Mouse (Mus musculus) forebrain, postnatal 0 days (tissue): ENCODE results near the gene Tet1. TPM values are rescaled to one million over a fixed set of nuclear protein-coding genes. Genes with fewer than 3 reads are reported as not detected.

Experiments used
- ATAC-seq: fragments of 200-750 bp; cut with Nextera tagmentation; 2 replicates; pipeline ENCODE4 v1.8.0; 2017; ENCODE audit warnings: mild to moderate bottlenecking, moderate library complexity
- DNase-seq: peaks from one replicate; pipeline ENCODE4 v3.0.0-alpha.2; 2015
- H3K27ac ChIP-seq: fragments of 300-500 bp; sonication (generic); 2 replicates; pipeline ENCODE4 v1.5.1; 2014; ENCODE audit warnings: low read depth, mild to moderate bottlenecking, antibody characterized with exemption, low read length, moderate library complexity, mixed read lengths
- H3K27me3 ChIP-seq: fragments of 300-500 bp; sonication (generic); 2 replicates; pipeline ENCODE4 v1.6.1; 2014; ENCODE audit warnings: mild to moderate bottlenecking, low read length, mixed read lengths; ENCODE audit not compliant: insufficient read depth
- H3K36me3 ChIP-seq: fragments of 300-500 bp; sonication (generic); 2 replicates; pipeline ENCODE4 v1.6.1; 2014; ENCODE audit warnings: mild to moderate bottlenecking, moderate library complexity; ENCODE audit not compliant: insufficient read depth
- H3K4me1 ChIP-seq: fragments of 300-500 bp; sonication (generic); 2 replicates; pipeline ENCODE4 v1.6.1; 2014; ENCODE audit warnings: antibody characterized with exemption; ENCODE audit not compliant: insufficient read depth
- H3K4me2 ChIP-seq: fragments of 300-500 bp; sonication (generic); 2 replicates; pipeline ENCODE4 v1.6.1; 2014; ENCODE audit warnings: low read depth, mild to moderate bottlenecking, moderate library complexity
- H3K4me3 ChIP-seq: fragments of 300-500 bp; sonication (generic); 2 replicates; pipeline ENCODE4 v1.5.1; 2014; ENCODE audit warnings: low read depth, low read length, mixed read lengths
- H3K9ac ChIP-seq: fragments of 300-500 bp; sonication (generic); 2 replicates; pipeline ENCODE4 v1.6.1; 2014; ENCODE audit warnings: mild to moderate bottlenecking
- H3K9me3 ChIP-seq: fragments of 300-500 bp; sonication (generic); 2 replicates; pipeline ENCODE4 v1.6.1; 2016; ENCODE audit warnings: low read length
- CTCF ChIP-seq: sonication (generic); IDR thresholded peaks from 2 replicates; pipeline ENCODE4 v1.5.1; 2016; ENCODE audit warnings: antibody characterized with exemption, control low read depth, low read depth
- WGBS: fragments of 180-500 bp; shearing (Covaris S2); extraction: QIAGEN DNeasy Blood & Tissue Kit; methylation state at CpG from one replicate; pipeline ENCODE4 v1.1.7; 2014; 5-methylcytosine and 5-hydroxymethylcytosine counted together
- polyA plus RNA-seq: library from polyadenylated mRNA; unstranded; fragments of >200 nt; fragmentation: Nextera tagmentation; extraction: Ambion mirVana; gene quantifications from 2 replicates; pipeline ENCODE4 v1.2.1, GENCODE M21; 2015
- total RNA-seq: library from RNA; depleted of rRNA; stranded (reverse); fragments of >200 nt; gene quantifications from 2 replicates; pipeline ENCODE4 v1.2.3, GENCODE M21; 2014

Gene Tet1
- total and polyA plus RNA-seq, 2 experiments from 2014 or later, result 32.1 to 32.7 TPM

DNA sequence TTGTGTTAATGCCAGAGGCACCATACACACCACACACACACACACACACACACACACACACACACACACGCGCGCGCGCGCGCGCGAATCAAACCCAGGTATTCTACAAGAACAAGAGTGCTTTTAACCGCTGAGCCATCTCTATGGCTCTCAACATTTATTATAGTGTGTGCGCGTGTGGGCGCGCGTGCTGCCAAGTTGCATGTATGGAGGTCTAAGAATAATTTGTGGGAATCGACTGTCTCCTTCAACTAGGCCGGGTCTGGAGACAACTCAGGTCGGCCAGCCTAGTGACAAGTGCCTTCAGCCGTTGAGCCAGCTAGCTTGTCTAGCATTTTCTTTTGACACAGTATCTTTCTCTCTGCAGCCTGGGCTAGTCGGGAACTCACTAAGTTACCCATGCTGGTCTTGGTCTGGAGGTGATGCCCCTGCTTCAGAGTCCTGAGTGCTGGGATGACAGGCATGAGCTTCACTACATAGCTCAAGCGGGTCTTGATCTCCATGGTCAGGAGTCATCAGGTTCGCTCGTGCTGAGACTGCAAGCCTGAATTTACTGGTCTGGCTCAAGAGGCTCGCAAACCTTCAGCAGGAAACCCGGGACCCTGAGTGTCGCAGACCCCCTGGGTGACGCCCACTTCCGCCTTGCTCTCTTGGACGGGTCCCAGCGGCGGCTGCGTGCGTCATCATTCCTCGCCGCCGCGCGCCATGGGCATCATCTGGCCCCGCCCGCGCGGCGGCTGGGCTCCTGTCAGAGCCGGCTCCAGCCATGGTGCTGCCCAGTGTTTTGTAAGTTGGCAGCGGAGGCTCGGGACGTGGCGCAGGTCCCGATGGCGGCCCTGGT lies 11.3 kb upstream of the Tet1 start, which contains the start of gene Slc25a16:
TSS of gene Slc25a16 (plus strand) at position 709 of the 841 bp plus-strand sequence.
- no peaks in the 10 kb centered on the region for H3K36me3 ChIP-seq
- ATAC-seq (peak; percentile 96), DNase-seq (peak; percentile 97)
- H3K4me3 ChIP-seq, result peak within 1 kb of the TSS; percentile 98
- H3K27me3 ChIP-seq, result no peaks in the 10 kb centered on the region
- no peaks in the 10 kb centered on the region for H3K9me3 ChIP-seq
- TF ChIP-seq CTCF, result no peak
- peak within 1 kb of the TSS; percentile 83 for H3K9ac ChIP-seq
- H3K4me2 ChIP-seq, result peak within 1 kb of the TSS; percentile 78
- H3K4me1 ChIP-seq, result 0 out of 2 replicates have a peak, but pooled peaks cover 9% of the 10 kb centered on the region
- H3K27ac ChIP-seq, result peak within 1 kb of the TSS; percentile 89
- WGBS, result 5% methylated on average over 50 of the region's 50 CpGs

DNA sequence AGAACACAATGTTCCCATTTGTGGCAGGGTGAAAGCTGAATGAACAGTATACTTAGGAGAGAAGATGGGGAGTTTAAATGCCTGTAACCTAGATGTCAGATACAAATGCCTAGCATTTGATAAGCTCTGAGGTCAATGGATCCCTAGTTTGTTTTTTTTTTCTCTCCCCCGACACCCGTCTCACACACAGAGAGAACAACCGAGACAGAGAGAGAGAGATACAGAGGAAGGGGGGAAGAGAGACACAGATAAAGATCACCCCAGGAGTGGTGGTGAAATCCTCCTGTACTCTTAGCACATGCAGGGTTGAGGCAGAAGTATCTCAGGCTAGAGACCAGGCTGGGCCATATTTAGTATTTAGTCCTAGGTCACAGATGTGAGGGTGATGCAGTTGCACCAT lies 10.2 kb upstream of the Tet1 start:
- Histone ChIP-seq H3K27ac (no peak overlapping the region), H3K4me2 (no peak overlapping the region), H3K9me3 (no peaks in the 10 kb centered on the region), H3K27me3 (no peaks in the 10 kb centered on the region), H3K4me1 (0 out of 2 replicates have a peak, but pooled peaks cover 9% of the 10 kb centered on the region), H3K4me3 (no peak overlapping the region), H3K36me3 (no peaks in the 10 kb centered on the region), H3K9ac (no peak overlapping the region)
- ATAC-seq (no peak), DNase-seq (no peak)
- WGBS, result 93% methylated on average over 3 of the region's 3 CpGs
- no peak for TF ChIP-seq CTCF

DNA sequence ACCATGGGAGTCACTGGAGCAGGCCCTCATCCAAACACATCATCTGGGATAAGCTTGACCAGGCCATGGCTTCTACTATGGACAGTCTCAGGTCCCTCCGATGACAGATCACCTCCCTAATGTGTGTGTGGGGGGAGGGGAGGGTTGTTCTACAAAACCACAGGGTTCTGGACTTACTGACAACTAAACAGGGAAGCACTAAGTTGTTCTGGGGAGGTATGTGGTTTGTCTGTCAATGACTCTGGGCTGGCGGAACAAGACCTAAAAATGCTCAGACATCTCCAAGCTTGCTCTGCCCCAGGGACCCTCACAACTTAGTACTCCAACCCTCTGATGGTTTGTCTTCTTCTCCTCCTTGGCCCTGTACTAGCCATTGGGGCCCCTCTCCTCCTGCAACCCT lies 2.3 kb upstream of the Tet1 start:
- DNase-seq, result no peak
- no peak overlapping the region for H3K27ac ChIP-seq
- no peak for TF ChIP-seq CTCF
- H3K9ac ChIP-seq, result no peak overlapping the region
- ATAC-seq, result no peak
- 93% methylated on average over 2 of the region's 2 CpGs for WGBS
- H3K27me3 ChIP-seq, result no peaks in the 10 kb centered on the region
- H3K4me3 ChIP-seq, result no peak overlapping the region
- no peak overlapping the region for H3K4me2 ChIP-seq
- H3K9me3 ChIP-seq, result no peaks in the 10 kb centered on the region
- no peaks in the 10 kb centered on the region for H3K36me3 ChIP-seq
- H3K4me1 ChIP-seq, result no peaks in the 10 kb centered on the region

DNA sequence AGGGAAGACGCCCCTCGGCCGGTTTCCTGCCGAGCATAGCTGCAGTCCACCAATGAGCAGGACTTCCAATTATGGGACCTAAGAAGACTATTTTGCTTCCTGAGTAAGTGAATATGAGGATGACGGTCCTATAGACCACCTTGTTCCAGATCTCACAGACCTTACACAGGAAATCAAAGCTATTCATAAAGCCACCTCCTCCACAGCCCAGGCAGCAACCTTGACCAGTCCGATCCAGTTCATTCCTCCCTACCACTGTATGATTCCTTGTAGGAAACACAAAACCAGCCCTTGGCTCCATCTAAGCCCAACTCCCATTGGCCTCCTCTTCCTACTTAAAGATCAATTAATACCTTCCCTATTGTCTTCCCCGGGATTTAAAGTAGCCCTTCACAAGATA lies 2.5 kb downstream of the Tet1 start:
- no peak overlapping the region for H3K9ac ChIP-seq
- no peak overlapping the region for H3K27ac ChIP-seq
- no peaks in the 10 kb centered on the region for H3K27me3 ChIP-seq
- WGBS, result 92% methylated on average over 7 of the region's 7 CpGs
- H3K4me2 ChIP-seq, result no peak overlapping the region
- H3K9me3 ChIP-seq, result no peaks in the 10 kb centered on the region
- ATAC-seq (no peak), DNase-seq (no peak)
- H3K4me1 ChIP-seq, result no peaks in the 10 kb centered on the region
- H3K4me3 ChIP-seq, result no peak overlapping the region
- no peak for TF ChIP-seq CTCF
- no peaks in the 10 kb centered on the region for H3K36me3 ChIP-seq

DNA sequence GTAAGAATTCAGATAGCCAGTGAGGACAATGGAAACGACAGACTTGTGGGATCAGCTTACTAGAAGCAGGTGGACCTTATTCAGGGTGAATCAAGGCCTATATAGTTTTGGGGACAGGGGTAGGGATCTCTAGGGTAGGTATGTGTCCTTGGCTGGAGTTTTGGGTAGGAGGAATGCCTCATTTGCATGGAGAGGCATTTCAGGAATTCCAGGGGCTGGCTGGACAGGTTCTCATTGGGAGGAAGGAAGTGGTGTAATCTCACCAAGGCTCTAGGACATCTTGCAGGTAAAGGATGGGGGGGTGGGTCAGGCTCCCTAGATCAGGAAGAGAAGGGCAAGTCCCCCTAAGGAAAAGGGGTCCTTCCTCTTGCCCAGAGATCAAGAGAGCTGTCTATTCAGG lies 6.0 kb downstream of the Tet1 start:
- WGBS, result 64% methylated on average over 1 of the region's 1 CpGs
- H3K4me1 ChIP-seq, result no peaks in the 10 kb centered on the region
- H3K9ac ChIP-seq, result no peak overlapping the region
- no peak for DNase-seq
- no peak for ATAC-seq
- no peak overlapping the region for H3K4me3 ChIP-seq
- H3K27me3 ChIP-seq, result no peaks in the 10 kb centered on the region
- H3K4me2 ChIP-seq, result no peak overlapping the region
- no peaks in the 10 kb centered on the region for H3K36me3 ChIP-seq
- H3K27ac ChIP-seq, result no peak overlapping the region
- no peaks in the 10 kb centered on the region for H3K9me3 ChIP-seq
- no peak for TF ChIP-seq CTCF

DNA sequence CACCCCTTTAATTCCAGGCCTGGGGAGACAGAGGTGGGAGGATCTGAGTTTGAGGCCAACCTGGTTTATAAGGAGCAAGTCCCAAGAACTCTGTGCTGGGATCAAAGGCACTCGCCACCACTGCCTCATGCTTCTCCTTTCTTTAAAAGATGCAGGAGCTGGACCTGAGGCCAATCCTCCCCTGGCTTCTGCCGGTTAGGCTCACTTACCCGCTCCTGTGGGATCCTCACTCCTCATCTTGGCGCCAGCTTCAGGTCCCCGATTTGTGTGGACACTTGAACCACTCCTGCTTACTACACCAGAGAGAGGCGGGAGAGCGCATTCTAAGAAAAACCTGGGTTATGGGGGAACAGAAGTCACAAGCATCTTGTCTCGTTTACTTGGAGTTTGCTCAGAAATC lies 7.0 kb downstream of the Tet1 start:
- Histone ChIP-seq H3K4me2 (no peak overlapping the region), H3K9me3 (no peaks in the 10 kb centered on the region), H3K27me3 (no peaks in the 10 kb centered on the region), H3K4me3 (no peak overlapping the region), H3K27ac (no peak overlapping the region), H3K9ac (no peak overlapping the region), H3K36me3 (no peaks in the 10 kb centered on the region), H3K4me1 (no peaks in the 10 kb centered on the region)
- no peak for ATAC-seq
- TF ChIP-seq CTCF, result no peak
- DNase-seq, result no peak
- WGBS, result 41% methylated on average over 8 of the region's 8 CpGs

DNA sequence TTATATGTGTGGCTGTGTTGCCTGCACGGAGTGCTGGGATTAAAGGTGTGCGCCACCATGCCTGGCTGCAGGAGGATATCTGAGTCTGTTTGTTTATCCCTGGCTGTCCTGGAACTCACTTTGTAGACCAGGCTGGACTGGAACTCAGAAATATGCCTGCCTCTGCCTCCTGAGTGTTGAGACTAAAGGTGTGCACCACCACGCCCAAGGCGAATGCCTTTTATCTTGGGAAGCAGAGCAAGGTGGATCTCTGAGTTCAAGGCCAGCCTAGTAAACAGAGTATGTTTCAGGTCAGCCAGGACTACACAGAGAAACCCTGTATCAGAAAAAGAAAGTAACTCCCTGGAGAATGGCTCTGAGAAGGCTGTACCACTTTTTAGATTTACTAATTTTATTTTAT lies 8.7 kb downstream of the Tet1 start:
- H3K4me3 ChIP-seq, result no peak overlapping the region
- no peak for TF ChIP-seq CTCF
- no peaks in the 10 kb centered on the region for H3K27me3 ChIP-seq
- no peak overlapping the region for H3K9ac ChIP-seq
- H3K36me3 ChIP-seq, result no peaks in the 10 kb centered on the region
- no peak overlapping the region for H3K4me2 ChIP-seq
- no peak for ATAC-seq
- WGBS, result 97% methylated on average over 4 of the region's 4 CpGs
- no peaks in the 10 kb centered on the region for H3K9me3 ChIP-seq
- H3K27ac ChIP-seq, result no peak overlapping the region
- no peak for DNase-seq
- H3K4me1 ChIP-seq, result no peaks in the 10 kb centered on the region
